Mouse (Mus musculus): Measurements from ENCODE around the gene Zfp553. TPM values are rescaled to one million over a fixed set of nuclear protein-coding genes. Genes with fewer than 3 reads are reported as not detected.

Gene Zfp553
- polyA plus RNA-seq, 1 experiment from 2014 or later: 24.3 TPM

GRCm38 (mm10) chr7:127256518-127256917, 23.7 kb downstream of the Zfp553 start:
- no peak overlapping the region for H3K4me2 ChIP-seq
- peaks cover 28% of the 10 kb centered on the region for H3K36me3 ChIP-seq (ENCODE audit: insufficient read depth)
- H3K27me3 ChIP-seq (ENCODE audit: insufficient read depth, low read length): no peaks in the 10 kb centered on the region
- H3K9me3 ChIP-seq (ENCODE audit: low read depth, low read length): no peaks in the 10 kb centered on the region
- no peak overlapping the region for H3K9ac ChIP-seq
- ATAC-seq (ENCODE audit: insufficient read depth) (no peak), DNase-seq (no peak)
- WGBS: 81% methylated on average over 5 of the region's 5 CpGs
- H3K27ac ChIP-seq (ENCODE audit: low read depth): no peak overlapping the region
- no peaks in the 10 kb centered on the region; the same call in 1 of the 2 replicates for H3K4me1 ChIP-seq (ENCODE audit: insufficient read depth)
- H3K4me3 ChIP-seq (ENCODE audit: low read depth, low read length): no peak overlapping the region
- TF ChIP-seq CTCF (IDR thresholded peaks at IDR 0.05; ENCODE audit: low read depth): no peak

GRCm38 (mm10) chr7:127259186-127259905, 26.5 kb downstream of the Zfp553 start:
- 65% methylated on average over 8 of the region's 8 CpGs for WGBS
- TF ChIP-seq CTCF (IDR thresholded peaks at IDR 0.05; ENCODE audit: low read depth): no peak
- peak overlapping the region; percentile 82 for H3K4me2 ChIP-seq
- no peaks in the 10 kb centered on the region for H3K27me3 ChIP-seq (ENCODE audit: insufficient read depth, low read length)
- no peak overlapping the region for H3K27ac ChIP-seq (ENCODE audit: low read depth)
- no peak overlapping the region for H3K9ac ChIP-seq
- DNase-seq (no peak), ATAC-seq (ENCODE audit: insufficient read depth) (no peak)
- H3K4me3 ChIP-seq (ENCODE audit: low read depth, low read length): peak overlapping the region; percentile 69
- H3K36me3 ChIP-seq (ENCODE audit: insufficient read depth): peaks cover 21% of the 10 kb centered on the region
- no peaks in the 10 kb centered on the region for H3K9me3 ChIP-seq (ENCODE audit: low read depth, low read length)
- H3K4me1 ChIP-seq (ENCODE audit: insufficient read depth): no peaks in the 10 kb centered on the region; the same call in 1 of the 2 replicates

- peak; percentile 82 for TF ChIP-seq CTCF (IDR thresholded peaks at IDR 0.05; ENCODE audit: low read depth)
- no peaks in the 10 kb centered on the region for H3K9me3 ChIP-seq (ENCODE audit: low read depth, low read length)
- H3K27me3 ChIP-seq (ENCODE audit: insufficient read depth, low read length): no peaks in the 10 kb centered on the region
- peak; percentile 98 for ATAC-seq (ENCODE audit: insufficient read depth)
- DNase-seq: peak; percentile 99
- WGBS: under 1% methylated on average over 50 of the region's 50 CpGs
- H3K27ac ChIP-seq (ENCODE audit: low read depth): peak within 1 kb of the TSS; percentile 50; the same call in 1 of the 2 replicates
- no peaks in the 10 kb centered on the region; the same call in 1 of the 2 replicates for H3K4me1 ChIP-seq (ENCODE audit: insufficient read depth)
- peaks cover 20% of the 10 kb centered on the region for H3K36me3 ChIP-seq (ENCODE audit: insufficient read depth)
- H3K4me3 ChIP-seq (ENCODE audit: low read depth, low read length): peak within 1 kb of the TSS; percentile 69
- peak within 1 kb of the TSS; percentile 82 for H3K4me2 ChIP-seq
- peak within 1 kb of the TSS; percentile 77 for H3K9ac ChIP-seq
Measured at GRCm38 (mm10) chr7:127260309-127261111, 27.6 kb downstream of the Zfp553 start, which contains the start of gene Dctpp1. Gene Dctpp1 (minus strand): TSS chr7:127260709.

GRCm38 (mm10) chr7:127262218-127262961, 29.5 kb downstream of the Zfp553 start:
- Histone ChIP-seq H3K4me1 (ENCODE audit: insufficient read depth) (no peaks in the 10 kb centered on the region; the same call in 1 of the 2 replicates), H3K27ac (ENCODE audit: low read depth) (no peak overlapping the region), H3K4me2 (no peak overlapping the region), H3K9ac (no peak overlapping the region), H3K36me3 (ENCODE audit: insufficient read depth) (peaks cover 1% of the 10 kb centered on the region; the same call in 1 of the 2 replicates), H3K4me3 (ENCODE audit: low read depth, low read length) (no peak overlapping the region), H3K9me3 (ENCODE audit: low read depth, low read length) (no peaks in the 10 kb centered on the region), H3K27me3 (ENCODE audit: insufficient read depth, low read length) (no peaks in the 10 kb centered on the region)
- no peak for TF ChIP-seq CTCF (IDR thresholded peaks at IDR 0.05; ENCODE audit: low read depth)
- no peak for DNase-seq
- WGBS: 61% methylated on average over 10 of the region's 10 CpGs
- no peak for ATAC-seq (ENCODE audit: insufficient read depth)

- WGBS: 99% methylated on average over 3 of the region's 3 CpGs
- DNase-seq: no peak
- no peak for TF ChIP-seq CTCF (IDR thresholded peaks at IDR 0.05; ENCODE audit: low read depth)
- Histone ChIP-seq H3K4me2 (no peak overlapping the region), H3K36me3 (ENCODE audit: insufficient read depth) (no peaks in the 10 kb centered on the region), H3K9me3 (ENCODE audit: low read depth, low read length) (0 out of 2 replicates have a peak, but pooled peaks cover 3% of the 10 kb centered on the region), H3K4me1 (ENCODE audit: insufficient read depth) (no peaks in the 10 kb centered on the region; the same call in 1 of the 2 replicates), H3K27me3 (ENCODE audit: insufficient read depth, low read length) (no peaks in the 10 kb centered on the region), H3K9ac (no peak overlapping the region), H3K4me3 (ENCODE audit: low read depth, low read length) (no peak overlapping the region), H3K27ac (ENCODE audit: low read depth) (no peak overlapping the region)
- no peak for ATAC-seq (ENCODE audit: insufficient read depth)
Measured at GRCm38 (mm10) chr7:127263526-127263925, 30.7 kb downstream of the Zfp553 start.

- whole genome bisulfite sequencing: 88% methylated on average over 2 of the region's 2 CpGs
- Histone ChIP-seq H3K36me3 (ENCODE audit: insufficient read depth) (peaks cover 23% of the 10 kb centered on the region; the same call in 1 of the 2 replicates), H3K4me1 (ENCODE audit: insufficient read depth) (0 out of 2 replicates have a peak, but pooled peaks cover 3% of the 10 kb centered on the region), H3K4me3 (ENCODE audit: low read depth, low read length) (no peak overlapping the region), H3K27ac (ENCODE audit: low read depth) (no peak overlapping the region), H3K9me3 (ENCODE audit: low read depth, low read length) (0 out of 2 replicates have a peak, but pooled peaks cover 4% of the 10 kb centered on the region), H3K9ac (no peak overlapping the region), H3K4me2 (no peak overlapping the region), H3K27me3 (ENCODE audit: insufficient read depth, low read length) (no peaks in the 10 kb centered on the region)
- TF ChIP-seq CTCF (IDR thresholded peaks at IDR 0.05; ENCODE audit: low read depth): no peak
- no peak for DNase-seq
- no peak for ATAC-seq (ENCODE audit: insufficient read depth)
Measured at GRCm38 (mm10) chr7:127270256-127270655, 37.4 kb downstream of the Zfp553 start.

Measured in lung, embryonic 14.5 days (tissue).